10 mouse cellular contexts compared by ENCODE assay signal in genomic region chr16:34395221-34395811, GRCm38 (mm10).
A peak's percentile ranks its signal among the peaks of the same experiment; 100 is the strongest.
DNase-seq lines count a peak whose midpoint lies in the region; ATAC-seq lines count a peak whose summit lies in the region.
"Had no signal": no experiment of that assay in that cellular context is flagged by ENCODE, and none has a peak within 500 bp of the region (broad histone marks: within the 10 kb centered on the region; RNA-seq: fewer than 3 reads in every experiment).

No protein-coding gene starts in this region.

- H3K36me3 ChIP-seq in midbrain, embryonic 13.5 days, result peaks cover 6% of the 10 kb centered on the region; the same call in 1 of the 2 replicates
- no peaks in the 10 kb centered on the region for H3K36me3 ChIP-seq in midbrain, embryonic 11.5 days (ENCODE audit: control insufficient read depth, insufficient read depth, low read length)
- H3K36me3 ChIP-seq in intestine, embryonic 15.5 days, result no peaks in the 10 kb centered on the region

- H3K27me3 ChIP-seq in midbrain, embryonic 13.5 days, result no peaks in the 10 kb centered on the region
- H3K27me3 ChIP-seq in midbrain, embryonic 11.5 days (ENCODE audit: control insufficient read depth, insufficient read depth, low read length), result no peaks in the 10 kb centered on the region
- H3K27me3 ChIP-seq in intestine, embryonic 15.5 days (replicated peaks), result no peaks in the 10 kb centered on the region

- no peak overlapping the region for H3K27ac ChIP-seq in midbrain, embryonic 13.5 days
- no peak overlapping the region for H3K27ac ChIP-seq in midbrain, embryonic 11.5 days (ENCODE audit: low read depth, low read length)
- no peak overlapping the region for H3K27ac ChIP-seq in intestine, embryonic 15.5 days

- H3K9ac ChIP-seq in midbrain, embryonic 13.5 days (replicated peaks), result no peak overlapping the region
- no peak overlapping the region for H3K9ac ChIP-seq in midbrain, embryonic 11.5 days (ENCODE audit: low read length)
- no peak overlapping the region for H3K9ac ChIP-seq in intestine, embryonic 15.5 days

- H3K9me3 ChIP-seq in midbrain, embryonic 13.5 days, result no peaks in the 10 kb centered on the region
- no peaks in the 10 kb centered on the region for H3K9me3 ChIP-seq in midbrain, embryonic 11.5 days (ENCODE audit: control insufficient read depth, low read length)
- no peaks in the 10 kb centered on the region for H3K9me3 ChIP-seq in intestine, embryonic 15.5 days

- intact Hi-C loops in left cerebral cortex, postnatal 4 days (cut with DNase I), result no loop called here

- no peak overlapping the region for H3K4me2 ChIP-seq in midbrain, embryonic 13.5 days (replicated peaks)
- H3K4me2 ChIP-seq in midbrain, embryonic 11.5 days, result no peak overlapping the region
- no peak overlapping the region for H3K4me2 ChIP-seq in intestine, embryonic 15.5 days (replicated peaks)
- H3K4me2 ChIP-seq: liver, embryonic 11.5 days had no signal

- peaks cover 49% of the 10 kb centered on the region for H3K4me1 ChIP-seq in midbrain, embryonic 13.5 days (replicated peaks)
- H3K4me1 ChIP-seq in midbrain, embryonic 11.5 days (ENCODE audit: control insufficient read depth, insufficient read depth, low read length), result no peaks in the 10 kb centered on the region
- no peaks in the 10 kb centered on the region for H3K4me1 ChIP-seq in intestine, embryonic 15.5 days (replicated peaks)

- DNase-seq in adrenal gland, postnatal 14 days, result peak; percentile 18
- no peak for DNase-seq in adrenal gland, adult (ENCODE audit: inconsistent age in 2 of 2, low spot score in 1 of 2)
- DNase-seq in midbrain, embryonic 11.5 days (ENCODE audit: low spot score, missing footprints), result no peak
- peak; percentile 76 for DNase-seq in left cerebral cortex, postnatal 4 days
- DNase-seq in right cerebral cortex, postnatal 36 days (ENCODE audit: low spot score in 2 of 2), result peak; percentile 44 to 53
- DNase-seq: cerebellum, adult 11 months had no signal

- H3K4me3 ChIP-seq in midbrain, embryonic 13.5 days (replicated peaks), result no peak overlapping the region
- H3K4me3 ChIP-seq in midbrain, embryonic 11.5 days (ENCODE audit: low read depth, low read length), result no peak overlapping the region
- no peak overlapping the region for H3K4me3 ChIP-seq in intestine, embryonic 15.5 days (replicated peaks)

- 0 out of 2 replicates have a peak, but pooled peaks have one; percentile 10 for ATAC-seq in midbrain, embryonic 13.5 days
- ATAC-seq in midbrain, embryonic 11.5 days (ENCODE audit: low FRiP score), result no peak
- no peak for ATAC-seq in megakaryocyte, adult 5-6 weeks (ENCODE audit: poor library complexity, severe bottlenecking)
- no peak for ATAC-seq in intestine, embryonic 15.5 days

Comparison
In these comparisons a context has a peak if more than half of its experiments do, and no peak if none do; other contexts are left out.
1. DNase-seq: peak in adrenal gland, postnatal 14 days (single experiment), left cerebral cortex, postnatal 4 days (single experiment) and right cerebral cortex, postnatal 36 days (2 of 2); none in adrenal gland, adult (0 of 2) and midbrain, embryonic 11.5 days (single experiment).